Mouse (Mus musculus) forebrain, embryonic 13.5 days (tissue): ENCODE results near the gene Med19. TPM values are rescaled to one million over a fixed set of nuclear protein-coding genes. Genes with fewer than 3 reads are reported as not detected.
"Not testable (repeated sequence)": the region's sequence is repeated elsewhere in the genome, so short reads cannot be mapped to it uniquely, and the experiment has no call there.

Source experiments
- ATAC-seq: fragments of 200-750 bp; cut with Nextera tagmentation; 2 replicates; pipeline ENCODE4 v1.8.0; 2017
- H3K27ac ChIP-seq: fragments of 300-500 bp; sonication (generic); 2 replicates; pipeline ENCODE4 v1.5.1; 2015; ENCODE audit warnings: inconsistent platforms, mild to moderate bottlenecking, moderate library complexity
- H3K27me3 ChIP-seq: fragments of 300-500 bp; sonication (generic); 2 replicates; pipeline ENCODE4 v1.6.1; 2015; ENCODE audit warnings: mild to moderate bottlenecking, inconsistent platforms
- H3K36me3 ChIP-seq: fragments of 300-500 bp; sonication (generic); 2 replicates; pipeline ENCODE4 v1.6.1; 2015; ENCODE audit warnings: mild to moderate bottlenecking, inconsistent platforms; ENCODE audit not compliant: poor library complexity, severe bottlenecking
- H3K4me1 ChIP-seq: fragments of 300-500 bp; sonication (generic); 2 replicates; pipeline ENCODE4 v1.6.1; 2015; ENCODE audit warnings: inconsistent platforms
- H3K4me2 ChIP-seq: fragments of 300-500 bp; sonication (generic); 2 replicates; pipeline ENCODE4 v1.6.1; 2015; ENCODE audit warnings: inconsistent platforms, mild to moderate bottlenecking, moderate library complexity
- H3K4me3 ChIP-seq: fragments of 300-500 bp; sonication (generic); 2 replicates; pipeline ENCODE4 v1.5.1; 2015; ENCODE audit warnings: mild to moderate bottlenecking, inconsistent platforms
- H3K9ac ChIP-seq: fragments of 300-500 bp; sonication (generic); 2 replicates; pipeline ENCODE4 v1.6.1; 2015; ENCODE audit warnings: mild to moderate bottlenecking, inconsistent platforms
- H3K9me3 ChIP-seq: fragments of 300-500 bp; sonication (generic); replicated peaks from 2 replicates; pipeline ENCODE4 v1.6.1; 2016; ENCODE audit warnings: inconsistent platforms
- WGBS: fragments of 180-500 bp; shearing (Covaris S2); methylation state at CpG from one replicate; pipeline ENCODE4 v1.1.7; 2015; 5-methylcytosine and 5-hydroxymethylcytosine counted together
- polyA plus RNA-seq: library from polyadenylated mRNA; unstranded; fragments of >200 nt; fragmentation: Nextera tagmentation; extraction: Ambion mirVana; gene quantifications from 2 replicates; pipeline ENCODE4 v1.2.1, GENCODE M21; 2015

Gene Med19
- polyA plus RNA-seq, 1 experiment from 2014 or later, result 54.6 TPM

DNA sequence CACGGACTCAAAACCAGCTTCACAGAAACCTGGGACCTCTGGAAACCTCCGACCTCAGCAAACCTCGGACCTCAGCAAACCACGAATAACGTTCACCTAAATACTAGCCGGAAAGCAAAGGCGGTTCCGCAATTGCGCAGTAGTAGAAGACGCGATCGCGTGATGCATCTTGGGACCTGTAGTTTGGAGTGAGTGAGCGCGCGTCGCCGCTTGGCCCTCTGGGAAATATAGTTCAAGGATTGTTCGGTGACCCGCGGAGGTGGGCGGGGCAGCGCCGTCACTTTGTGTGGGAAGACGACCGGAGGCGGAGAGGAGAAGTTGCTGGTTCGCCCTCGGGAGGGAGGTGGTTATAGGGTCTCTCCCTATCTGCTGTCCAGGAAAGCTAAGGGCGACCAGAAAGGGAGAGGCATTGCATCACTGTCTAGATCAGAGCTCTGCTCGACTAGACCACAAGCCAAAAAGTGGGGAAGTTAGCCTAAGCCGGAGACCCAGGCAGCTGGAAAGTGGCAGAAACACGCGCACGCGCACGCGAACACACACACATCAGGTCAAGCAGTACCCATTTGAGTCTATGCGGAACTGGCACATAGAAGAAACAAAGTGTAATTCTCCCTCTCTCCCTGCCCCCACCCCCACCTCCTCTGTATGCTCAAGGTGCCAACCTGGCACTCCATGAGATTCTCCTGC lies 49.1 kb downstream of the Med19 start, which contains the start of gene Clp1:
TSS of gene Clp1 (minus strand) at position 179 of the 687 bp plus-strand sequence.
- peaks cover 29% of the 10 kb centered on the region for H3K4me1 ChIP-seq
- H3K36me3 ChIP-seq, result peaks cover 31% of the 10 kb centered on the region
- peak within 1 kb of the TSS; percentile 60 for H3K27ac ChIP-seq
- under 1% methylated on average over 39 of the region's 39 CpGs for WGBS
- no peaks in the 10 kb centered on the region for H3K9me3 ChIP-seq
- peak within 1 kb of the TSS; percentile 65 for H3K9ac ChIP-seq
- ATAC-seq, result peak; percentile 97
- peak within 1 kb of the TSS; percentile 56 for H3K4me3 ChIP-seq
- peak within 1 kb of the TSS; percentile 84 for H3K4me2 ChIP-seq
- H3K27me3 ChIP-seq, result no peaks in the 10 kb centered on the region

DNA sequence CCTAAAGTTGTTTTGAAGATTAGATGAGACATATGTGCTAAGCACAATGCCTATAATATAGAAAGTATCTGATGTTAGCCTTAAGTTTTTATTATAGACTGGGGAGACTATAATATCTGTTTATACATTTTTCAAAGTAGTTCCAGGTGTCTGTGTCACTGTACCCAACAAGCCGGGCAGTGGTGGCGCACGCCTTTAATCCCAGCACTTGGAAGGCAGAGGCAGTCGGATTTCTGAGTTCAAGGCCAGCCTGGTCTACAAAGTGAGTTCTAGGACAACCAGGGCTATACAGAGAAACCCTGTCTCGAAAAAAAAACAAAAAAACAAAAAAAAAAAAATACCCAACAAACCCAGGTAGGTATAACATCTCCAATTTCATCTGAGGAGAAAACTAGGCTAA lies 50.0 kb downstream of the Med19 start:
- not testable (repeated sequence) for H3K27me3 ChIP-seq, H3K4me2 ChIP-seq, ATAC-seq, H3K9me3 ChIP-seq, H3K4me3 ChIP-seq, H3K9ac ChIP-seq, H3K27ac ChIP-seq
- Histone ChIP-seq H3K4me1 (peaks cover 30% of the 10 kb centered on the region), H3K36me3 (peaks cover 25% of the 10 kb centered on the region)
- 88% methylated on average over 5 of the region's 5 CpGs for WGBS

DNA sequence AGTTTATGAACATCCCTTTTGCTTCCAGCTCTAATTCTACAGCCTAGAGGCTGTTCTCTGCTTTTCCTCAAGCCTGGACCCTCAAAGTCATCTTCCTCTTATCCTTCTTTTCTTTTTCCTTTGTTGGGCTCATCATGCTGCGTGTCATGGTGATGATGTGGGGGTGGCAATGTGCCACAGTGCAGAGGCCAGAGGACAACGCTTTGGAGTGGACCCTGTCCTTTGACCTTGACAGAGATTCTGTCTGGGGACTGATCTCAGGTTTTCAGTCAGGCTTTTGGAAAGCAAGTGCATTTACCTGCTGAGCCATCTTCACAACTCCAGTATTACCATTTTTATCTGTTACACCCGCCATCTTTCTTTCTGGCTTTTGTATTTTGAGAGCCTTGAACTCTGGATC lies 53.0 kb downstream of the Med19 start:
- H3K27ac ChIP-seq, result no peak overlapping the region
- ATAC-seq, result no peak
- H3K4me2 ChIP-seq, result no peak overlapping the region

DNA sequence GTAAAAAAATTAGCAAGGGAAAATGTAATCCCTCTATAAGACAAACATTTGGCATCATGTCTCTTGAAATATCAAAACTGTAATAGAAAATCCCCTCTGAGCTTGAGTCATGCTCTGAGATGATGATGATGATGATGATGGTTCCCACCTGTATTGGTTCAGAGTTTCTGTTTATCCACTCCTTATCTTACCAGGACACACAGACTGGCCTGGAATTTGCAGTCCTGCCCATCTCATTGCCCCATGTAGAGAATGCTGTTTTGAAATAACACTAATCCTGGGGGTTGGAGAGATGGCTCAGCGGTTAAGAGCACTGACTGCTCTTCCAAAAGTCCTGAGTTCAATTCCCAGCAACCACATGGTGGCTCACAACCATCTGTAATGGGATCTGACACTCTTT lies 54.2 kb downstream of the Med19 start:
- WGBS, result 92% methylated on average over 1 of the region's 1 CpGs
- ATAC-seq, result no peak
- no peak overlapping the region for H3K9ac ChIP-seq

More for the DNA sequence above, 53.0 kb downstream of the Med19 start:
- no peak overlapping the region for H3K9ac ChIP-seq
- no peaks in the 10 kb centered on the region for H3K36me3 ChIP-seq
- H3K9me3 ChIP-seq, result no peaks in the 10 kb centered on the region
- peaks cover 32% of the 10 kb centered on the region for H3K4me1 ChIP-seq
- H3K4me3 ChIP-seq, result no peak overlapping the region
- 80% methylated on average over 3 of the region's 3 CpGs for WGBS
- no peaks in the 10 kb centered on the region for H3K27me3 ChIP-seq

DNA sequence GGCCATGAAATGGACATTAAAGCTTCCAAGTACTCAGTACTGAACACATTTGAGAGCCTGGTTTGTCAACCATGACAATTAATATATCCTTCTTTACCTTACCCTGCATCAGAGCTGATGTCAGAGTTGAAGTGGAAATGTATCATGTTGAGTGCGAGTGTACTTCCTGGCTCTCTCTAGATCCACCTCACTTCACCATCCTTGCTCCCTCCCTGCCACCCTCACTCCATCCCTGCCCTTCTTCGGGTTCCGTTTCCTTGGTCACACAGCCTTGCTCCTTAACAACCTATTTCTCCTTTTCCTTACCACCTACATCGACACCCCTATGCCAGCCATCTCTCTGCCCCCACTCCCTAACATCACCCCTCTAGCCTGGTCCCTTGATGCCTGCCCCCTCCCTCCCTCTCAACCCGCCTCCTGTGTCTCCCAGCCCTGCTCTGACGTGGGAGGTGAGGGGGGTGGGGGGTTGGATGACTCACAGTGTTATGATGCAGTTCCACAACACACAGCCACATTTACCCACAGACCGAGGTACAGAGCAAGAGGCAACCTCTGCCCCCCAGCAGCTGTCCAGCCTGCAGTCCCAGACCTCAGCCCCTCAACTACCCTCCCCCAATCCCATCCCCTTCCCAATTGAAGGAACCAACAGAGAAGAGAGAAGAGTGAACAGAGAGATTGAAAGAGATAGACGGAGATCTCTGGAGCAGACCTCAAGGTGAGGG lies 55.5 kb downstream of the Med19 start, which contains the start of gene Ypel4:
TSS of gene Ypel4 (plus strand) at position 480 of the 722 bp plus-strand sequence.
- peak within 1 kb of the TSS; percentile 78 for H3K4me2 ChIP-seq
- ATAC-seq, result peak; percentile 75
- H3K27ac ChIP-seq, result peak within 1 kb of the TSS; percentile 79
- H3K9me3 ChIP-seq, result no peaks in the 10 kb centered on the region
- H3K4me3 ChIP-seq, result peak within 1 kb of the TSS; percentile 57
- 7% methylated on average over 8 of the region's 8 CpGs for WGBS
- peak within 1 kb of the TSS; percentile 82 for H3K9ac ChIP-seq
- no peaks in the 10 kb centered on the region for H3K27me3 ChIP-seq
- H3K36me3 ChIP-seq, result no peaks in the 10 kb centered on the region
- peaks cover 52% of the 10 kb centered on the region for H3K4me1 ChIP-seq

More for the DNA sequence above, 54.2 kb downstream of the Med19 start:
- H3K4me3 ChIP-seq, result no peak overlapping the region
- H3K9me3 ChIP-seq, result no peaks in the 10 kb centered on the region
- H3K4me2 ChIP-seq, result no peak overlapping the region
- H3K27me3 ChIP-seq, result no peaks in the 10 kb centered on the region
- no peak overlapping the region for H3K27ac ChIP-seq
- peaks cover 39% of the 10 kb centered on the region for H3K4me1 ChIP-seq
- H3K36me3 ChIP-seq, result no peaks in the 10 kb centered on the region

DNA sequence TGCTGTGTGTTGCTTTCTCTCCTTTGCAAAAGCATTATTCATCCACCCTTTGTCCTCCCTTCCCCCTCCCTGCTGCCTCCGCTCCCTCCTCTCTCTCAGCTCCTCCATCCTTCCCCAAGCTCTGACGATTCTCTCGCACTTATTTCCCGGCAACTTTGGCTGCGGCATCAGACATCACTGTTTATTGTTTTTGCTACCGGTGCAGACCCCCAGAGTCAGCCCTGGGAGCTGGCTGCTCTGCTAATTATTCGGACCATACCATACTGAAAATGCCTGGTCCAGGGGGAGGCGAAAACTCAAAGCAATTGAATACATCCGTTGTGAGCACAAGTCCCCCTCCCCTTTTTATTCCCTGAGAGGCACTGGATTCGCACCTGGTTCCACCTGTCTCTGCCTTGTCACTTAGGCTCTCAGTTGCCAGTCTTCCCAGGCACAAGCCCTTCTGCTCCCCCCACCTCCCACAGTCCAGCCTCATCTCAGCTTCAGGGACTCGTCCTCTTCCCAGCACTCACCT lies 56.2 kb downstream of the Med19 start:
- H3K9me3 ChIP-seq, result no peaks in the 10 kb centered on the region
- peak overlapping the region; percentile 57 for H3K4me3 ChIP-seq
- peak; percentile 60 for ATAC-seq
- no peaks in the 10 kb centered on the region for H3K27me3 ChIP-seq
- peak overlapping the region; percentile 79 for H3K27ac ChIP-seq
- peaks cover 56% of the 10 kb centered on the region for H3K4me1 ChIP-seq
- under 1% methylated on average over 11 of the region's 11 CpGs for WGBS
- peak overlapping the region; percentile 82 for H3K9ac ChIP-seq
- peak overlapping the region; percentile 78 for H3K4me2 ChIP-seq
- H3K36me3 ChIP-seq, result no peaks in the 10 kb centered on the region

DNA sequence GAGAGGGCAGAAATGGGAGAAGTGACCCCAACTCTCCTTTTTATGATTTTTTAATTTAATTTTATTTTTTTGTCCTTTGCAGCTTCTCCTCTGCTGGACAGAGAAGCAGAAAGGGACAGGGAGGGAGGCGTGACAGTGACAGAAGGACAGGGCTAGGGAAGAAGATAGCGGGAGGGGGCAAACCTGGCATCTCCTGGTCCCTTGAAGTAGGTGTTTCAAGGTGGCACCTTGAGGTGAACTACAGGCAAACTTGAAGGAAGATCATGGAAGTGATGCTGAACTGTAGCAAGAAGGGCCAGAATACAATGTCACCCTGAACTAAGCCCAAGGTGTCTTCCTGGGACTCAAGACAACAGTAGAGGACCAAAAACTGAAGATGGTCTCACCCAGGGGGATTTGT lies 56.7 kb downstream of the Med19 start:
- ATAC-seq, result no peak
- H3K27me3 ChIP-seq, result no peaks in the 10 kb centered on the region
- peak overlapping the region; percentile 82 for H3K9ac ChIP-seq
- H3K4me3 ChIP-seq, result peak overlapping the region; percentile 57
- peak overlapping the region; percentile 79 for H3K27ac ChIP-seq
- 0% methylated on average over 2 of the region's 2 CpGs for WGBS
- no peaks in the 10 kb centered on the region for H3K9me3 ChIP-seq
- peaks cover 61% of the 10 kb centered on the region for H3K4me1 ChIP-seq
- no peaks in the 10 kb centered on the region for H3K36me3 ChIP-seq
- H3K4me2 ChIP-seq, result peak overlapping the region; percentile 78

DNA sequence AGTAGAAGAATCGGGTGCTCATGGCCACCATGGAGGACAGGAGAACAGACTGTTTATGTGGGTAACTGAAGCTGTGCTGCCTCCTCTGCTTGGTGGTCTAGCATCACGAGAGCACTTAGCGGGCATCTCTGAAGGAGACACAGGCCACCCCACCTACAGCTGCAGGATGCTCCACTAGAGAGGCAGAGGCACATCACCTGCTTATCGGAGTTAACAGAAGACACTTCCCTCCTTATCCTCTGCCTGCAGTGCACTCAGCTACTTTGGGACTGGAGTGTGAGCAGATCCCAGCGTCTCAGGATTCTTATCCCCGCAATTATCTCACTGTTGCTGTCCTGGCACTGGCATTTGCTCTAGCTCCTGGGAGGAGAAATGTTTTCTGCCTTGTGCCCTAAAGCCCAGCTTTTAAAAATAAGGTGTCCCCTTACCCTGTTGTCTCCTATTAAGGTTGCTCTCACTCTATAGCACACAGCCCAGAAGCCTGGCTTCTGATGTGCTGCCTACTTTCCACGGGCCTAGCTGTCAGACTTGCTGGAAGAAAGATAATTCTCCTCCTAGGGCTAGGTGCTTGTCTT lies 57.2 kb downstream of the Med19 start:
- no peaks in the 10 kb centered on the region for H3K9me3 ChIP-seq
- peak overlapping the region; percentile 57 for H3K4me3 ChIP-seq
- H3K4me1 ChIP-seq, result peaks cover 66% of the 10 kb centered on the region
- no peak for ATAC-seq
- peak overlapping the region; percentile 79; the same call in 1 of the 2 replicates for H3K27ac ChIP-seq
- peak overlapping the region; percentile 82 for H3K9ac ChIP-seq
- H3K36me3 ChIP-seq, result no peaks in the 10 kb centered on the region
- WGBS, result 20% methylated on average over 7 of the region's 7 CpGs
- H3K27me3 ChIP-seq, result no peaks in the 10 kb centered on the region
- peak overlapping the region; percentile 78 for H3K4me2 ChIP-seq

DNA sequence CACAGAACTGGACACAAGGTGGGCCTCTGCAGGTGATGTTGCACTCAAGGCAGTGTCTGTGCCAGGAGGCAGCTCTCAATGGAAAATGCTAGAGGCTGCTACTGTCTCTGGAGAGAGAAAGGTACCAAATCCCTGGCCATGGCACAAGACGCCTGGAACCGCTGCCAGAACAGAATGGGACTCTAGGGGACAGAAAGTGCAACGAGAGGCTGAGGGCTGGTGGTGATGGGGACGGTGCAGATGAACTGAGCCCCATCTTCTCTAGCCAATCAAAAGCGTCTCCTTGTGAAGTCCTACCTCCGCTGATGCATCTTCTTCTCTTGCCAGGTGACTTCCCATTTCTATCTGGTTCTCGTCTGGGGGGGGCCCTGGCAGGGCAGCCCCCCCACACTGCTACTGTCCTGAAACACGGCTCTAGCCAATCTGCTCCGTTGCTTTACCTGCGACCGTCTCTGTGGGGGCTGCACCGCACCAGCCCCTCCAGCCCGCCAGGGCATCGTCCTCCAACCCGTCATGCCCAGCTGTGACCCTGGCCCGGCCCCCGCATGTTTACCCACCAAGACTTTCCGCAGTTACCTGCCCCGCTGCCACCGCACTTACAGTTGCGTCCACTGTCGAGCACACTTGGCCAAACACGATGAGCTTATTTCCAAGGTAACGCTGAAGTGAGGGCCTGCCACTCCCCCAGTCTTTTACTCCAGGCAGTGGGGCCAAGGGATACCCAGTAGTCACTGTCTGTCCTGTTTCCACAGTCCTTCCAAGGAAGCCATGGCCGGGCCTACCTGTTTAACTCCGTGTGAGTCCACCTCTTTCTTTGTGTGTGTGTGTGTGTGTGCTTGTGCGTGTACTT lies 58.3 kb downstream of the Med19 start:
- peaks cover 7% of the 10 kb centered on the region; the same call in 1 of the 2 replicates for H3K36me3 ChIP-seq
- 4% methylated on average over 27 of the region's 27 CpGs for WGBS
- H3K4me3 ChIP-seq, result peak overlapping the region; percentile 57
- no peaks in the 10 kb centered on the region for H3K9me3 ChIP-seq
- no peak overlapping the region for H3K27ac ChIP-seq
- peak overlapping the region; percentile 78 for H3K4me2 ChIP-seq
- peak overlapping the region; percentile 82 for H3K9ac ChIP-seq
- no peak for ATAC-seq
- H3K4me1 ChIP-seq, result peaks cover 77% of the 10 kb centered on the region
- no peaks in the 10 kb centered on the region for H3K27me3 ChIP-seq

DNA sequence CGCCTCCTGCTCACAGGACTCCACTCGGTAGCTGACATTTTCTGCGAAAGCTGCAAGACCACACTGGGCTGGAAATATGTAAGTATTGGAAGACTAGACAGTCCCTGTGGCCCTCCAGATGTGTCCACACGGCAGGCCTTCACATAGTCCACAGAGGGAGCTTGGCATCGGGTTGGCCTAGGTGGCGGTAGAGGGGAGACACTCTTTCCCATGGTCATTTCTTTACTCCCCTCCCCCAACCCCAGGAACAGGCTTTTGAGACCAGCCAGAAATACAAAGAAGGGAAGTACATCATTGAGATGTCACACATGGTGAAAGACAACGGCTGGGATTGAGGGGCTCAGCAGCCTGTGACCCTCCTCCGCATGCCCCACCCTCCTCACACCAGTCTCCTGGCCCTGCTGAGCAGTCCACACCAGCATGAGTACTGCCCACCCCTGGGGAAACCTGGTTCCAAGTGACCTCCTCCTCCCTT lies 59.3 kb downstream of the Med19 start:
- Histone ChIP-seq H3K9ac (0 out of 2 replicates have a peak overlapping the region, but pooled peaks have one; percentile 27), H3K4me2 (peak overlapping the region; percentile 78), H3K4me1 (peaks cover 87% of the 10 kb centered on the region), H3K27me3 (no peaks in the 10 kb centered on the region), H3K27ac (peak overlapping the region; percentile 55; the same call in 1 of the 2 replicates), H3K4me3 (0 out of 2 replicates have a peak overlapping the region, but pooled peaks have one; percentile 4), H3K9me3 (no peaks in the 10 kb centered on the region), H3K36me3 (peaks cover 7% of the 10 kb centered on the region; the same call in 1 of the 2 replicates)
- 4% methylated on average over 8 of the region's 8 CpGs for WGBS
- ATAC-seq, result no peak
